Mouse (Mus musculus): ENCODE data around the gene Bak1. TPM values are rescaled to one million over a fixed set of nuclear protein-coding genes. Genes with fewer than 3 reads are reported as not detected.
"Not testable (repeated sequence)": the region's sequence is repeated elsewhere in the genome, so short reads cannot be mapped to it uniquely, and the experiment has no call there.

The Bak1 gene
- polyA plus RNA-seq, 1 experiment from 2014 or later: 8.9 TPM

DNA sequence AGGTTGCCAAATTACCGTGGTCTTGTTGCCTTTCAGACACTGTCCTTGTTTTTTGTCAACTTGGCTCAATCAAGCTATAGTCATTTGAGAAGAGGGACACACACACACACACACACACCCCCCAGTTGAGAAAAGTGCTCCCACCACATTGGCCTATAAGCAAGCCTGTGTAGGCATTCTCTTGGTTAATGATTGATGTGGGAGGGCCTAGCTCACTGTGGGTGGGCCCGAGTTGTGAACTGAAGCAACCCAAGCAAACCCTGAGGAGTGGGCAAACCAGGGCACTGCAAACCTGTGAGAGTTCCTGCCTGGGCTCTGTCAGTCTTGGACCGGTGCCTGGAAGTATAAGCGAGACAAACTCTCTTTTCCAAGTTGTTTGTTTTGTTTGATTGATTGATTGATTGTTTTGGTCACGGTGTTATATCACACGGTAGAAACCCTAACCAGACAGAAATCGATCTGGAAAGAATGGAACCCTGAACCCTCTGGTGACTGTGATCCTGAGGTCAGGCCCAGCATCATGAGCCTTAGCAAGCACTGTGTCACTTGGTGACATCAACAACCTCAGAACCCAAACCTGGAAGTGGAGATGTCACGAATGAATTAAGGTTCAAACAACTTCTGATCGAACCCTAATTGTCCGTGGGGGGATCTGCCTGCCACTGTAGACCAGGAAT is 43.2 kb downstream of the Bak1 start:
- H3K4me1 ChIP-seq (ENCODE audit: control insufficient read depth, insufficient read depth, low read length): no peaks in the 10 kb centered on the region
- H3K27ac ChIP-seq (ENCODE audit: low read depth, low read length): no peak overlapping the region
- H3K4me2 ChIP-seq: no peak overlapping the region
- H3K4me3 ChIP-seq (ENCODE audit: low read depth, low read length): no peak overlapping the region
- no peaks in the 10 kb centered on the region for H3K36me3 ChIP-seq (ENCODE audit: control insufficient read depth, insufficient read depth, low read length)
- H3K9ac ChIP-seq (ENCODE audit: low read length): no peak overlapping the region
- DNase-seq (ENCODE audit: low spot score, missing footprints): no peak
- no peaks in the 10 kb centered on the region for H3K9me3 ChIP-seq (ENCODE audit: control insufficient read depth, low read length)
- 91% methylated on average over 10 of the region's 10 CpGs for WGBS
- H3K27me3 ChIP-seq (ENCODE audit: control insufficient read depth, insufficient read depth, low read length): no peaks in the 10 kb centered on the region
- no peak for ATAC-seq (ENCODE audit: low FRiP score)

GRCm38 (mm10) chr17:26983382-26983781 is 45.4 kb downstream of the Bak1 start:
- no peak for DNase-seq (ENCODE audit: low spot score, missing footprints)
- Histone ChIP-seq H3K9me3 (ENCODE audit: control insufficient read depth, low read length) (no peaks in the 10 kb centered on the region), H3K27ac (ENCODE audit: low read depth, low read length) (no peak overlapping the region), H3K4me1 (ENCODE audit: control insufficient read depth, insufficient read depth, low read length) (no peaks in the 10 kb centered on the region), H3K36me3 (ENCODE audit: control insufficient read depth, insufficient read depth, low read length) (no peaks in the 10 kb centered on the region), H3K4me2 (no peak overlapping the region), H3K4me3 (ENCODE audit: low read depth, low read length) (no peak overlapping the region), H3K27me3 (ENCODE audit: control insufficient read depth, insufficient read depth, low read length) (no peaks in the 10 kb centered on the region), H3K9ac (ENCODE audit: low read length) (no peak overlapping the region)
- ATAC-seq (ENCODE audit: low FRiP score): no peak
- 90% methylated on average over 4 of the region's 4 CpGs for WGBS

DNA sequence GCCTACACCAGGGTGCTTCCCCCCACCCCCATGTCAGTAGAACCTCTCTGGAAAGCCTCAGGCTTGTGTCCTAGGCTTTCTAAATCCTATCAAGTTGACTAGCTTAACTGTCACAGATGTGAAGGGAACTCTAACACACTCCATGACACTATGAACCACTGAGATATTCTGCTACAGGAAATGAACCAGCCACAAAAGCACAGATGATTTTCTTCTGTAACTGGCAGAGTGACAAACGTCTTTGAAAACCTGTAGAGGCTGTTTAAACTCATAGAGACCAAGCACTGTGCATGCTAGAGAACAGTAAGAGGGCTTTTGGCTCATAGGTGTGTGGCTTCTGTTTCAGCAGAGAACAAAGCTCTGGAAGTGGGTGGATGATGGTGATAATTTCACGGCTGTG is 47.8 kb downstream of the Bak1 start:
- H3K9me3 ChIP-seq (ENCODE audit: control insufficient read depth, low read length): no peaks in the 10 kb centered on the region
- ATAC-seq (ENCODE audit: low FRiP score): no peak
- peaks cover 3% of the 10 kb centered on the region for H3K4me1 ChIP-seq (ENCODE audit: control insufficient read depth, insufficient read depth, low read length)
- no peak overlapping the region for H3K9ac ChIP-seq (ENCODE audit: low read length)
- no peak overlapping the region for H3K4me3 ChIP-seq (ENCODE audit: low read depth, low read length)
- WGBS: 80% methylated on average over 2 of the region's 2 CpGs
- no peak overlapping the region for H3K4me2 ChIP-seq
- peak; percentile 28 for DNase-seq (ENCODE audit: low spot score, missing footprints)
- H3K27ac ChIP-seq (ENCODE audit: low read depth, low read length): no peak overlapping the region
- peaks cover 8% of the 10 kb centered on the region; the same call in 1 of the 2 replicates for H3K36me3 ChIP-seq (ENCODE audit: control insufficient read depth, insufficient read depth, low read length)
- H3K27me3 ChIP-seq (ENCODE audit: control insufficient read depth, insufficient read depth, low read length): no peaks in the 10 kb centered on the region

DNA sequence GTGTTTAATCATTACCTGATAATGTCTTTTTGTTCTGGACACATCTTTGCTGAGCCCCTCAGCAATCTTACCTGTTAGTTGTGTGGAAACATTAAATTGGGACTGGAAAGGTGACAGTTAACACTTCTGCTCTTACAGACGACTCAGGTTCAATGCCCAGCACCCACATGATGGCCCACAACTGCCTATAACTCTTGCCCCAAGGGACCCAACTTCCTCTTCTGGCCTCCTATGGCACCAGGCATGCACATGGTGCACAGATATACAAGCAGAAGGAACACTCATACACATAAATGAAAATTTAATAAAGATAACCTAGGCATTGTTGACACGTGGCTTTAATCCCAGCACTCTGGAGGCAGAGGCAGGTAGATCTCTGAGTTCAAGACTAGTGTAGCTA is 49.4 kb downstream of the Bak1 start:
- H3K36me3 ChIP-seq (ENCODE audit: control insufficient read depth, insufficient read depth, low read length): peaks cover 14% of the 10 kb centered on the region; the same call in 1 of the 2 replicates
- no peaks in the 10 kb centered on the region for H3K27me3 ChIP-seq (ENCODE audit: control insufficient read depth, insufficient read depth, low read length)

GRCm38 (mm10) chr17:26977354-26977753 is 51.5 kb downstream of the Bak1 start:
- not testable (repeated sequence) for H3K27me3 ChIP-seq (ENCODE audit: control insufficient read depth, insufficient read depth, low read length); H3K9ac ChIP-seq (ENCODE audit: low read length); DNase-seq (ENCODE audit: low spot score, missing footprints); H3K4me3 ChIP-seq (ENCODE audit: low read depth, low read length); H3K4me2 ChIP-seq; H3K27ac ChIP-seq (ENCODE audit: low read depth, low read length); H3K9me3 ChIP-seq (ENCODE audit: control insufficient read depth, low read length); ATAC-seq (ENCODE audit: low FRiP score)
- peaks cover 12% of the 10 kb centered on the region for H3K4me1 ChIP-seq (ENCODE audit: control insufficient read depth, insufficient read depth, low read length)
- WGBS: 88% methylated on average over 6 of the region's 6 CpGs
- H3K36me3 ChIP-seq (ENCODE audit: control insufficient read depth, insufficient read depth, low read length): peaks cover 14% of the 10 kb centered on the region; the same call in 1 of the 2 replicates

More for the DNA sequence above, 49.4 kb downstream of the Bak1 start:
- Histone ChIP-seq H3K4me3 (ENCODE audit: low read depth, low read length) (no peak overlapping the region), H3K27ac (ENCODE audit: low read depth, low read length) (no peak overlapping the region), H3K4me1 (ENCODE audit: control insufficient read depth, insufficient read depth, low read length) (peaks cover 5% of the 10 kb centered on the region), H3K9me3 (ENCODE audit: control insufficient read depth, low read length) (no peaks in the 10 kb centered on the region), H3K4me2 (no peak overlapping the region), H3K9ac (ENCODE audit: low read length) (no peak overlapping the region)
- DNase-seq (ENCODE audit: low spot score, missing footprints) (no peak), ATAC-seq (ENCODE audit: low FRiP score) (no peak)
- 87% methylated on average over 2 of the region's 2 CpGs for WGBS

- no peak overlapping the region for H3K27ac ChIP-seq (ENCODE audit: low read depth, low read length)
- no peak overlapping the region for H3K9ac ChIP-seq (ENCODE audit: low read length)
- DNase-seq (ENCODE audit: low spot score, missing footprints) (peak; percentile 49), ATAC-seq (ENCODE audit: low FRiP score) (no peak)
- H3K4me2 ChIP-seq: no peak overlapping the region
- no peaks in the 10 kb centered on the region for H3K27me3 ChIP-seq (ENCODE audit: control insufficient read depth, insufficient read depth, low read length)
- peaks cover 17% of the 10 kb centered on the region for H3K4me1 ChIP-seq (ENCODE audit: control insufficient read depth, insufficient read depth, low read length)
- H3K9me3 ChIP-seq (ENCODE audit: control insufficient read depth, low read length): no peaks in the 10 kb centered on the region
- no peak overlapping the region for H3K4me3 ChIP-seq (ENCODE audit: low read depth, low read length)
- H3K36me3 ChIP-seq (ENCODE audit: control insufficient read depth, insufficient read depth, low read length): peaks cover 14% of the 10 kb centered on the region; the same call in 1 of the 2 replicates
Observed at GRCm38 (mm10) chr17:26975415-26975814, 53.4 kb downstream of the Bak1 start.

DNA sequence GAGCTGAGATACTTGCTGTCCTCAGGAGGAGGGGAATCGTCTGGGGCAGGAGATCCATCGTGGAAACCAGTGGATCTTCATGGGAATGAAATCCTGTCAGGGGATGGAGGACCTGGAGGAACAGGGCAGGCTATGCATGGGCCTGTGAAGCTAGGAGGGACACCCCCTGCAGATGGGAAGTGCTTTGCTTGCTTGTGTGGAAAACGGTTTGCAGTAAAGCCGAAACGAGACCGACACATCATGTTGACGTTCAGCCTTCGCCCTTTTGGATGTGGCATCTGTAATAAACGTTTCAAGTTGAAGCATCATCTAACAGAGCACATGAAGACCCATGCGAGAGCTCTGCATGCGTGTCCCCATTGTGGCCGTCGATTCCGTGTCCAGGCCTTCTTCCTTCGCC is 54.3 kb downstream of the Bak1 start:
- Histone ChIP-seq H3K4me3 (ENCODE audit: low read depth, low read length) (no peak overlapping the region), H3K4me1 (ENCODE audit: control insufficient read depth, insufficient read depth, low read length) (peaks cover 17% of the 10 kb centered on the region), H3K27ac (ENCODE audit: low read depth, low read length) (no peak overlapping the region), H3K9ac (ENCODE audit: low read length) (no peak overlapping the region), H3K4me2 (peak overlapping the region; percentile 94; the same call in 1 of the 2 replicates), H3K9me3 (ENCODE audit: control insufficient read depth, low read length) (no peaks in the 10 kb centered on the region), H3K36me3 (ENCODE audit: control insufficient read depth, insufficient read depth, low read length) (peaks cover 14% of the 10 kb centered on the region; the same call in 1 of the 2 replicates), H3K27me3 (ENCODE audit: control insufficient read depth, insufficient read depth, low read length) (no peaks in the 10 kb centered on the region)
- DNase-seq (ENCODE audit: low spot score, missing footprints): peak; percentile 65
- no peak for ATAC-seq (ENCODE audit: low FRiP score)
- WGBS: 93% methylated on average over 15 of the region's 15 CpGs

DNA sequence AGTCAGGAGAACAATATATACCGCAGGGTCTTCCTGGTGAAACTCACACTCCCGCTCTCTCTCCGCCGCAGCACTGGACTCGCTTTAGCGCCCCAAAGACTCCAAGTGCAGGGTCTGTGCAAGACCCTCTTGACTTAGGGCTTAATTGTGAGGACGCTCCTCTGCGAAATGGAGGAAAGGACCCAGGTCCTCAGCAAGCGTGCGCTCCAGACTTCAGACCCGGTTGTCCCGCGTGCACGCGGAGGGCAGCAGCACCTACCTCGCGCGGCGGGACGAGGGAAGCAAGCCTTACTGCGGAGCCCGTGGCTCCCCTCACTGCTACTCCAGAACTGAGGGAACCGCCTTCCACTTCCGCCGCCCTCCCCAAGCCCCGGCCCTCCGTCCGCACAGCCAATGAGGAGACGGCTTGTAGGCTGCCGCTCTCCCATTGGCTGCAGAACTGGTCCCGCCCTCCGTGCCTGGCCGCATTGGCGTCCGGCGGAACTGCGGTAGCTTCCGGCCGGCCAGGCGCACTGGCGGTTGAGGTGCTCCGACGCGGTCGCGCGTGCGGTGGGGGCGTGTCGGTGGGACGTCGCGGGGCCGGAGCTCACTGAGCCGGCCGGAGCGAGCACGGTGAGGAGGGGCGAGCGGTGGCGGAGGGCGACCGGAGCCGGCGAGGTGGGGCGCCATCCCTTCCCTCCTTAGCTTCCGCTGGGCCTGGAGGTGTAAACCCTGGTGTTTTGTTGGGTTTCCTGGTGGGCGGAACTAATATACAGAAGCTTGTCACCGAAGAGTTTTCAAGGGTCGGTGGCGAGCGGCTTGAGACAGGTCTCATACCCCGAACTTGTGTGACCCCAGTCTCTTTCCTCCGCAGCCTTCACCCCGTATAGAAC is 55.9 kb downstream of the Bak1 start, which contains the start of gene Zbtb9:
Gene Zbtb9 (plus strand): TSS at position 465 of the 872 bp plus-strand sequence.
- Histone ChIP-seq H3K4me3 (ENCODE audit: low read depth, low read length) (peak within 1 kb of the TSS; percentile 90), H3K36me3 (ENCODE audit: control insufficient read depth, insufficient read depth, low read length) (peaks cover 12% of the 10 kb centered on the region; the same call in 1 of the 2 replicates), H3K9ac (ENCODE audit: low read length) (peak within 1 kb of the TSS; percentile 81), H3K4me2 (peak within 1 kb of the TSS; percentile 94), H3K27me3 (ENCODE audit: control insufficient read depth, insufficient read depth, low read length) (no peaks in the 10 kb centered on the region), H3K9me3 (ENCODE audit: control insufficient read depth, low read length) (no peaks in the 10 kb centered on the region), H3K27ac (ENCODE audit: low read depth, low read length) (no peak within 1 kb of the TSS; the same call in 1 of the 2 replicates), H3K4me1 (ENCODE audit: control insufficient read depth, insufficient read depth, low read length) (peaks cover 17% of the 10 kb centered on the region)
- ATAC-seq (ENCODE audit: low FRiP score) (peak; percentile 100), DNase-seq (ENCODE audit: low spot score, missing footprints) (peak; percentile 99)
- 0% methylated on average over 72 of the region's 75 CpGs for WGBS

GRCm38 (mm10) chr17:26972107-26972506 is 56.7 kb downstream of the Bak1 start:
- Histone ChIP-seq H3K27ac (ENCODE audit: low read depth, low read length) (no peak overlapping the region), H3K9me3 (ENCODE audit: control insufficient read depth, low read length) (no peaks in the 10 kb centered on the region), H3K4me1 (ENCODE audit: control insufficient read depth, insufficient read depth, low read length) (peaks cover 17% of the 10 kb centered on the region), H3K4me3 (ENCODE audit: low read depth, low read length) (peak overlapping the region; percentile 90), H3K9ac (ENCODE audit: low read length) (peak overlapping the region; percentile 81), H3K27me3 (ENCODE audit: control insufficient read depth, insufficient read depth, low read length) (no peaks in the 10 kb centered on the region), H3K36me3 (ENCODE audit: control insufficient read depth, insufficient read depth, low read length) (peaks cover 13% of the 10 kb centered on the region; the same call in 1 of the 2 replicates), H3K4me2 (peak overlapping the region; percentile 94)
- DNase-seq (ENCODE audit: low spot score, missing footprints) (no peak), ATAC-seq (ENCODE audit: low FRiP score) (no peak)
- 12% methylated on average over 3 of the region's 3 CpGs for WGBS
